Mouse (Mus musculus): ENCODE measurements at regions not wholly inside any gene's neighbourhood (a gene's known extent, or its start where the extent isn't known, plus 50 kb on each side); places are given as distances from the start of the nearest gene placed in this dataset.
A peak's percentile ranks its signal among the peaks of the same experiment; 100 is the strongest.
"Not testable (repeated sequence)": the region's sequence is repeated elsewhere in the genome, so short reads cannot be mapped to it uniquely, and the experiment has no call there.

GRCm38 (mm10) chr6:24342471-24342870, 172.4 kb downstream of the Iqub start:
- Histone ChIP-seq H3K9ac (replicated peaks; ENCODE audit: low read depth, low read length) (no peak overlapping the region), H3K36me3 (ENCODE audit: control insufficient read depth, insufficient read depth, low read length) (no peaks in the 10 kb centered on the region), H3K27ac (ENCODE audit: low read length) (no peak overlapping the region), H3K4me3 (ENCODE audit: low read depth, low read length) (no peak overlapping the region), H3K27me3 (ENCODE audit: control insufficient read depth, insufficient read depth, low read length) (no peaks in the 10 kb centered on the region), H3K4me2 (replicated peaks; ENCODE audit: low read depth, low read length) (no peak overlapping the region), H3K9me3 (ENCODE audit: control insufficient read depth, low read depth, low read length) (no peaks in the 10 kb centered on the region), H3K4me1 (ENCODE audit: control insufficient read depth, insufficient read depth, low read length) (no peaks in the 10 kb centered on the region)
- ATAC-seq (ENCODE audit: insufficient number of reproducible peaks, insufficient read depth, low FRiP score, low read depth) = no peak

- Histone ChIP-seq H3K27ac (ENCODE audit: low read length) (no peak overlapping the region), H3K9ac (replicated peaks; ENCODE audit: low read depth, low read length) (no peak overlapping the region), H3K27me3 (ENCODE audit: control insufficient read depth, insufficient read depth, low read length) (no peaks in the 10 kb centered on the region), H3K36me3 (ENCODE audit: control insufficient read depth, insufficient read depth, low read length) (no peaks in the 10 kb centered on the region), H3K4me3 (ENCODE audit: low read depth, low read length) (no peak overlapping the region), H3K4me2 (replicated peaks; ENCODE audit: low read depth, low read length) (no peak overlapping the region), H3K4me1 (ENCODE audit: control insufficient read depth, insufficient read depth, low read length) (no peaks in the 10 kb centered on the region), H3K9me3 (ENCODE audit: control insufficient read depth, low read depth, low read length) (no peaks in the 10 kb centered on the region)
- 89% methylated on average over 2 of the region's 2 CpGs for whole genome bisulfite sequencing
- no peak for ATAC-seq (ENCODE audit: insufficient number of reproducible peaks, insufficient read depth, low FRiP score, low read depth)
Observed at GRCm38 (mm10) chr6:24342056-24342455, 172.8 kb downstream of the Iqub start.

- H3K4me2 ChIP-seq (replicated peaks; ENCODE audit: low read depth, low read length); H3K9me3 ChIP-seq (ENCODE audit: control insufficient read depth, low read depth, low read length); H3K4me3 ChIP-seq (ENCODE audit: low read depth, low read length); H3K36me3 ChIP-seq (ENCODE audit: control insufficient read depth, insufficient read depth, low read length); H3K9ac ChIP-seq (replicated peaks; ENCODE audit: low read depth, low read length); ATAC-seq (ENCODE audit: insufficient number of reproducible peaks, insufficient read depth, low FRiP score, low read depth); H3K27ac ChIP-seq (ENCODE audit: low read length); H3K4me1 ChIP-seq (ENCODE audit: control insufficient read depth, insufficient read depth, low read length); H3K27me3 ChIP-seq (ENCODE audit: control insufficient read depth, insufficient read depth, low read length): not testable (repeated sequence)
- WGBS = 65% methylated on average over 4 of the region's 4 CpGs
Observed at GRCm38 (mm10) chr6:24340107-24340506, 172.2 kb upstream of the Slc13a1 start.

- Histone ChIP-seq H3K27ac (ENCODE audit: low read length) (no peak overlapping the region), H3K36me3 (ENCODE audit: control insufficient read depth, insufficient read depth, low read length) (no peaks in the 10 kb centered on the region), H3K9ac (replicated peaks; ENCODE audit: low read depth, low read length) (no peak overlapping the region), H3K4me3 (ENCODE audit: low read depth, low read length) (no peak overlapping the region), H3K9me3 (ENCODE audit: control insufficient read depth, low read depth, low read length) (no peaks in the 10 kb centered on the region), H3K4me1 (ENCODE audit: control insufficient read depth, insufficient read depth, low read length) (no peaks in the 10 kb centered on the region), H3K4me2 (replicated peaks; ENCODE audit: low read depth, low read length) (no peak overlapping the region), H3K27me3 (ENCODE audit: control insufficient read depth, insufficient read depth, low read length) (no peaks in the 10 kb centered on the region)
- peak; percentile 23; the same call in 1 of the 2 replicates for ATAC-seq (ENCODE audit: insufficient number of reproducible peaks, insufficient read depth, low FRiP score, low read depth)
Observed at GRCm38 (mm10) chr6:24325215-24325614, 157.3 kb upstream of the Slc13a1 start.

GRCm38 (mm10) chr6:24324718-24325117, 156.8 kb upstream of the Slc13a1 start:
- Histone ChIP-seq H3K4me3 (ENCODE audit: low read depth, low read length) (no peak overlapping the region), H3K27ac (ENCODE audit: low read length) (no peak overlapping the region), H3K4me2 (replicated peaks; ENCODE audit: low read depth, low read length) (no peak overlapping the region), H3K9ac (replicated peaks; ENCODE audit: low read depth, low read length) (no peak overlapping the region), H3K36me3 (ENCODE audit: control insufficient read depth, insufficient read depth, low read length) (no peaks in the 10 kb centered on the region), H3K9me3 (ENCODE audit: control insufficient read depth, low read depth, low read length) (no peaks in the 10 kb centered on the region), H3K27me3 (ENCODE audit: control insufficient read depth, insufficient read depth, low read length) (no peaks in the 10 kb centered on the region), H3K4me1 (ENCODE audit: control insufficient read depth, insufficient read depth, low read length) (no peaks in the 10 kb centered on the region)
- WGBS = 66% methylated on average over 3 of the region's 3 CpGs
- no peak for ATAC-seq (ENCODE audit: insufficient number of reproducible peaks, insufficient read depth, low FRiP score, low read depth)

- Histone ChIP-seq H3K4me1 (ENCODE audit: control insufficient read depth, insufficient read depth, low read length) (no peaks in the 10 kb centered on the region), H3K27me3 (ENCODE audit: control insufficient read depth, insufficient read depth, low read length) (no peaks in the 10 kb centered on the region), H3K9ac (replicated peaks; ENCODE audit: low read depth, low read length) (no peak overlapping the region), H3K27ac (ENCODE audit: low read length) (no peak overlapping the region), H3K4me3 (ENCODE audit: low read depth, low read length) (no peak overlapping the region), H3K4me2 (replicated peaks; ENCODE audit: low read depth, low read length) (no peak overlapping the region), H3K36me3 (ENCODE audit: control insufficient read depth, insufficient read depth, low read length) (no peaks in the 10 kb centered on the region), H3K9me3 (ENCODE audit: control insufficient read depth, low read depth, low read length) (no peaks in the 10 kb centered on the region)
- 74% methylated on average over 3 of the region's 3 CpGs for WGBS
- no peak for ATAC-seq (ENCODE audit: insufficient number of reproducible peaks, insufficient read depth, low FRiP score, low read depth)
Observed at GRCm38 (mm10) chr6:24322371-24322770, 154.5 kb upstream of the Slc13a1 start.

GRCm38 (mm10) chr6:24318862-24319261, 151.0 kb upstream of the Slc13a1 start:
- no peak overlapping the region for H3K9ac ChIP-seq (replicated peaks; ENCODE audit: low read depth, low read length)
- H3K27me3 ChIP-seq (ENCODE audit: control insufficient read depth, insufficient read depth, low read length) = no peaks in the 10 kb centered on the region
- H3K4me2 ChIP-seq (replicated peaks; ENCODE audit: low read depth, low read length) = no peak overlapping the region
- 53% methylated on average over 2 of the region's 2 CpGs for WGBS
- H3K4me3 ChIP-seq (ENCODE audit: low read depth, low read length) = no peak overlapping the region
- H3K9me3 ChIP-seq (ENCODE audit: control insufficient read depth, low read depth, low read length) = no peaks in the 10 kb centered on the region
- H3K4me1 ChIP-seq (ENCODE audit: control insufficient read depth, insufficient read depth, low read length) = no peaks in the 10 kb centered on the region
- H3K36me3 ChIP-seq (ENCODE audit: control insufficient read depth, insufficient read depth, low read length) = no peaks in the 10 kb centered on the region
- no peak overlapping the region for H3K27ac ChIP-seq (ENCODE audit: low read length)
- ATAC-seq (ENCODE audit: insufficient number of reproducible peaks, insufficient read depth, low FRiP score, low read depth) = no peak

GRCm38 (mm10) chr6:24310675-24311074, 142.8 kb upstream of the Slc13a1 start:
- H3K36me3 ChIP-seq (ENCODE audit: control insufficient read depth, insufficient read depth, low read length) = no peaks in the 10 kb centered on the region
- no peaks in the 10 kb centered on the region for H3K27me3 ChIP-seq (ENCODE audit: control insufficient read depth, insufficient read depth, low read length)
- 76% methylated on average over 2 of the region's 2 CpGs for WGBS
- no peak overlapping the region for H3K4me3 ChIP-seq (ENCODE audit: low read depth, low read length)
- H3K27ac ChIP-seq (ENCODE audit: low read length) = no peak overlapping the region
- no peak overlapping the region for H3K4me2 ChIP-seq (replicated peaks; ENCODE audit: low read depth, low read length)
- no peak overlapping the region for H3K9ac ChIP-seq (replicated peaks; ENCODE audit: low read depth, low read length)
- no peaks in the 10 kb centered on the region for H3K9me3 ChIP-seq (ENCODE audit: control insufficient read depth, low read depth, low read length)
- no peak for ATAC-seq (ENCODE audit: insufficient number of reproducible peaks, insufficient read depth, low FRiP score, low read depth)
- no peaks in the 10 kb centered on the region for H3K4me1 ChIP-seq (ENCODE audit: control insufficient read depth, insufficient read depth, low read length)

GRCm38 (mm10) chr6:24309810-24310209, 141.9 kb upstream of the Slc13a1 start:
- Histone ChIP-seq H3K27ac (ENCODE audit: low read length) (no peak overlapping the region), H3K9me3 (ENCODE audit: control insufficient read depth, low read depth, low read length) (no peaks in the 10 kb centered on the region), H3K9ac (replicated peaks; ENCODE audit: low read depth, low read length) (no peak overlapping the region), H3K4me3 (ENCODE audit: low read depth, low read length) (no peak overlapping the region), H3K36me3 (ENCODE audit: control insufficient read depth, insufficient read depth, low read length) (no peaks in the 10 kb centered on the region), H3K4me2 (replicated peaks; ENCODE audit: low read depth, low read length) (no peak overlapping the region), H3K4me1 (ENCODE audit: control insufficient read depth, insufficient read depth, low read length) (no peaks in the 10 kb centered on the region), H3K27me3 (ENCODE audit: control insufficient read depth, insufficient read depth, low read length) (no peaks in the 10 kb centered on the region)
- ATAC-seq (ENCODE audit: insufficient number of reproducible peaks, insufficient read depth, low FRiP score, low read depth) = no peak
- 80% methylated on average over 1 of the region's 1 CpGs for WGBS

Measured in stomach, embryonic 14.5 days (tissue).